Mouse (Mus musculus): Measurements from ENCODE around the gene Cdc14b.
A peak's percentile ranks its signal among the peaks of the same experiment; 100 is the strongest.

Cdc14b gene

GRCm38 (mm10) chr13:64178746-64179652, 96.1 kb downstream of the Cdc14b start:
- no peak for DNase-seq (ENCODE audit: inconsistent age in 2 of 2, low spot score in 1 of 2)

GRCm38 (mm10) chr13:64178000-64178399, 97.1 kb downstream of the Cdc14b start:
- no peak for DNase-seq (ENCODE audit: inconsistent age in 2 of 2, low spot score in 1 of 2)

DNA sequence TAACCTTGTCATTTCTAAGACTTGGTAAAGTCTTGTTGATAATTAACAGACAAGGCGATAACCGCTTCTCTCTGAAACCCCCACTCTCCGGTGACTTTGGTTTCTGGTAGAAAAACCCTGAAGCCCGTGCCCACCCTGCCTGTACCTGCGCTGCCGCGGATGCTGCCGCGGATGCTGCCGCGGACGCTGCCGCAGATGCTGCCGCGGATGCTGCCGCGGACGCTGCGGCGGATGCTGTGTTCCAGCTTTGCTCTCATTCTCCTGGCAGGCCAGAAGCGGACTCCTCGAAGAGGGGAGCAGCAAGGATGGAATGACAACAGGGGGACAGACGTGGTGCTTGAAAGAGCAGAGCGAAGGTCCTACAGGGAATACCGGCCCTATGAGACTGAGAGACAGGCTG, 105.3 kb downstream of the Cdc14b start:
- DNase-seq (ENCODE audit: inconsistent age in 2 of 2, low spot score in 1 of 2) = no peak

DNA sequence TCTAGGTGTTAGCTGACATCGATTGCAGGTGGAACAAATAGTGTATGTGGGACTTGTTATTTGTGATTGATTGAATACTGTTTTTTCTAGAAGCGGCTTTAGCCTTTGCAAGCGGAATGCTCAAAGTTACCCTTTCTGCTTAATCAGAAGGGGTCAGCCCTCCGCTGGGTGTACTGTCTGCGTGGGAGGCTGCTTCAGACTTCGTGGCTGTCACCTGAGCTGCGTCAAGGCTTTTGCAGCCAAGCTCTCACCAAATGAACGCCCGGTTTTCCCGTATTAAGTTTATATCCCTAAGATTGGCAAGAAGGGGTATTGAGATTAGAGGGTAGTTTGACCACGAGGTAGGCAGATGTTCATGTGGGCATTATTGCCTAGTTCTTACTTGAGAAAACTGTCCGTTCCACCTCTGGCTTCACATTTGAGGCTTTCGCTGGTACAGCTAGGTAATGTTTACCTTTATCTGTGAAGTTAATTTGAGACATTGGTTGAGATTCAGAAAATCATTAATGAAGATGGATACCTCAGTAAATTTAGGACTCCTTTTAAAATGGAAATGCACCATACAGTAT, 111.9 kb downstream of the Cdc14b start:
- peak in 1 of 2 experiments; percentile 26 for DNase-seq (ENCODE audit: inconsistent age in 2 of 2, low spot score in 1 of 2)

- DNase-seq (ENCODE audit: inconsistent age in 2 of 2, low spot score in 1 of 2) = peak in 1 of 2 experiments; percentile 35
Observed at GRCm38 (mm10) chr13:64162626-64163025, 112.5 kb downstream of the Cdc14b start.

DNA sequence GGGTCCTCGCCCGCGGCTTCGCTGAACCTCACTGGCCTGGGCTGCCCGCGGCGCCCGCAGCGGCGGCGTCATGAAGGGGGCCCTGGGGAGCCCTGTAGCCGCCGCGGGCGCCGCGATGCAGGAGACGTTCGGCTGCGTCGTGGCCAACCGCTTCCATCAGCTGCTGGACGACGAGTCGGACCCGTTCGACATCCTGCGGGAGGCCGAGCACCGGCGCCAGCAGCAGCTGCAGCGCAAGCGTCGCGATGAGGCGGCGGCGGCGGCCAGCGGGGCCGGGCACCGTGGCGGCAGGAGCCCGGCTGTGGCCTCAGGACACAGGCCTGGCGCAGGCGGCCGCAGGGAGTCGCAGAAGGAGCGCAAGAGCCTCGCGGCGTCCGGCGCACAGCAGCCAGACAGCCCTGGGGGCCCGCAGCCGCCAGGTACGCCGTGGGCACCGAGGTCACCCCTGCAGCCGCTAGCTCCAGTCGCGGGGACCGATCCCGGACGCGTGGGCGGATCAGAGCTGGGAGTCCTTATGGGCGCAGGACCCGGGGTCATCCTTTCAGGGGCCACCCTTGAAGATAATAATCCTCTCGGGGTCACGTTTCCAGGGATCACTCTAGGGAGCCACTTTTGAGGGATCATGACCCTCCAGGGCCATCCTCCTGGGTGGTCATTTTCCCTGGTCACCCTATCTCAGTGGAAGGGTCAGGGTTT, 113.0 kb downstream of the Cdc14b start:
- DNase-seq (ENCODE audit: inconsistent age in 2 of 2, low spot score in 1 of 2) = no peak

GRCm38 (mm10) chr13:64161548-64161915, 113.6 kb downstream of the Cdc14b start, which contains the start of gene Habp4:
Habp4 (plus strand) TSS chr13:64161824.
- peak; percentile 99 to 100 for DNase-seq (ENCODE audit: inconsistent age in 2 of 2, low spot score in 1 of 2)

- no peak for DNase-seq (ENCODE audit: inconsistent age in 2 of 2, low spot score in 1 of 2)
Observed at GRCm38 (mm10) chr13:64156966-64157365, 118.1 kb downstream of the Cdc14b start.

- peak; percentile 17 to 50 for DNase-seq (ENCODE audit: inconsistent age in 2 of 2, low spot score in 1 of 2)
Observed at GRCm38 (mm10) chr13:64155171-64155571, 119.9 kb downstream of the Cdc14b start.

DNA sequence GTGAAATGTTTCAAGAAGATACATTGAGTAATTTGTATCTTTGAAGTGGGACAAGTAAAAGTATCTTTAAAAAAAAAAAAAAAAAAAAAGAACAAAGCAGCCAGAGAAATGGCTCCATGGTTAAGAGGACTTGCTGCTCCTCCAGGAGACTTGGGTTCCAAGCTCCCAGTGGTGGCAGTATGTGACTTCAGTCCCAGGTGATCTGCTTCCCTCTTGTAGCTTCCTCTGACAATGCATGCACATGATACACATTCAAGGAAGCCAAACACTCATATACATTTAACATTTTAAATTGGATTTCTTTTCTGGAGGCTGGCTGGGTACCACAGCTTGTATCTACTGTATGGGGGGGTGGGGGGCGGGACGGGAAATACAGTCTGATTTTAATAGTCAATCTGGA, 120.4 kb downstream of the Cdc14b start:
- DNase-seq (ENCODE audit: inconsistent age in 2 of 2, low spot score in 1 of 2) = no peak

DNA sequence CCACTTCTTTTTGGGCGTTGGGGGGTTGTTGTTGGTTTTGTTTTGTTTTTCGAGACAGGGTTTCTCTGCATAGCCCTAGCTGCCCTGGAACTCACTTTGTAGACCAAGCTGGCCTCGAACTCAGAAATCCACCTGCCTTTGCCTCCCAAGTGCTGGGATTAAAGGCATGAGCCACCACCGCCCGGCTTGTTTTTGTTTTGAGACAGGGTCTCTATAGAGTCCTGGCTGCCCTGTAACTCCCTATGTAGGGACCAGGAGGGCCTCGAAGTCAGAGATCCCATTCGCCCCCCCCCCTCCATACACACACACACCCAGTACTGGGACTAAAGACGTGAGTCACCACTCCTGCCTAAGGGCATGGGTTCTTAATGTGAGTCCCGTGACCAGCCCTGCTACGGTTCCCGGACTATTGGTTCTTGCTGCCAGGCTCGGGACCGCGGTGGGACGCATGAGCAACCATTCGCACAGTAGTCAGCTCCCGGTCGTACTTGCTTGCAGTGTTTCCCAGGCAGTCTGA, 121.3 kb downstream of the Cdc14b start:
- peak; percentile 82 to 90 for DNase-seq (ENCODE audit: inconsistent age in 2 of 2, low spot score in 1 of 2)

GRCm38 (mm10) chr13:64153083-64153682, 121.9 kb downstream of the Cdc14b start, which contains the start of gene Zfp367:
Zfp367 (minus strand) TSS chr13:64153202.
- peak; percentile 99 for DNase-seq (ENCODE audit: inconsistent age in 2 of 2, low spot score in 1 of 2)

DNA sequence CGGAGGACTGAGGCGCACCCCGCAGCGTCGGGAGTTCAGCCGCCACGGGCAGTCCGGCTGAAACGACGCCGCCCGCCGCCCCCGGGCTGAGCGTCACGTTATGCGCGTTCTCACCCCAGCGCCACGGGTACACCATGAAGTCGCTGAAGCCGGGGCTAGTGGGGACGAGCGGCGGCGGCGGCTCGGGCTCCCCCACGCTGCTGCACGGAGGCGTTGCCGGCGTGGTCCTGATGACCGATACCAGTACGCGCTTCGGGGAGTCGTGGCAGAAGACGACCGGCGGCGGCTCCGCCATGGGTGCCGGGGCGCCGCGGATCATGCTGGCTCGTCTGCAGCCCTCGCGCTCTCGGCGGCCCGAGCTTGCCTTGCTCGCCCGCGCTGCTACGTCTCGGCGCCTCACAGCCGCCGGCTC, 122.4 kb downstream of the Cdc14b start:
- peak in 1 of 2 experiments; percentile 70 for DNase-seq (ENCODE audit: inconsistent age in 2 of 2, low spot score in 1 of 2)

GRCm38 (mm10) chr13:64152241-64152669, 122.8 kb downstream of the Cdc14b start:
- DNase-seq (ENCODE audit: inconsistent age in 2 of 2, low spot score in 1 of 2) = peak; percentile 90 to 96

DNA sequence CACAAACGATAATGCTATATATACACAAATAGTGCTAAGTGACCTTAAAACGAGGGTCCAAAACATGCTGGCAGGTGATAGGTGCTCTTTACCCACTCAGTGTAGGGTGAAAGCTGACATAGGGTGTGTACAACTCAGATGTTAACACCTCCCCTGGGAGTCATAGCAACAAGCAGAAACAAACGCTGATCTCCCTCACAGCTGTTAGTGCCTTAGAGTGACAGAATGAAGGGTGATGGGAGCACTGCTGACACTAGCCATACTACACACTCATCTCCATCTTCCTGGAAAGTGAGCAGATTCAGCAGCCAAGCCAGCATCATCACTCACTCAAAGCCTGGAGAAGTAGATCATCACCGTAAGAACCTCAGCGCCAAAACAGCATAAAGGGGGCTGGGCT, 125.0 kb downstream of the Cdc14b start:
- peak in 1 of 2 experiments; percentile 14 for DNase-seq (ENCODE audit: inconsistent age in 2 of 2, low spot score in 1 of 2)

Data from adrenal gland, adult (tissue).